Mouse (Mus musculus) liver, embryonic 14.5 days (tissue): Measurements from ENCODE around the gene Gm8693. TPM values are rescaled to one million over a fixed set of nuclear protein-coding genes. Genes with fewer than 3 reads are reported as not detected.
"Not testable (repeated sequence)": the region's sequence is repeated elsewhere in the genome, so short reads cannot be mapped to it uniquely, and the experiment has no call there.

Experiments used
- ATAC-seq: fragments of 200-750 bp; cut with Nextera tagmentation; 2 replicates; pipeline ENCODE4 v1.8.0; 2017; ENCODE audit warnings: moderate number of reproducible peaks, mild to moderate bottlenecking, moderate library complexity; ENCODE audit not compliant: insufficient read depth
- DNase-seq, 3 experiments: peaks; one replicate each; pipeline ENCODE4 v3.0.0-alpha.2; 2012 to 2013; ENCODE audit warnings: low read depth in 3 of 3, low spot score in 3 of 3
- H3K27ac ChIP-seq: fragments of 300-500 bp; sonication (generic); 2 replicates; pipeline ENCODE4 v1.5.1; 2014; ENCODE audit warnings: moderate library complexity, mild to moderate bottlenecking, control low read depth, inconsistent platforms
- H3K27me3 ChIP-seq: fragments of 300-500 bp; sonication (generic); 2 replicates; pipeline ENCODE4 v1.6.1; 2014; ENCODE audit warnings: mild to moderate bottlenecking, low read length, moderate library complexity; ENCODE audit not compliant: control insufficient read depth, insufficient read depth
- H3K36me3 ChIP-seq: fragments of 300-500 bp; sonication (generic); replicated peaks from 2 replicates; pipeline ENCODE4 v1.6.1; 2014; ENCODE audit warnings: low read depth; ENCODE audit not compliant: control insufficient read depth, insufficient read depth
- H3K4me1 ChIP-seq, 2 experiments: fragments of 200-500 bp in 1 of 2; fragments of 300-500 bp in 1 of 2; sonication (generic) in 1 of 2; replicated peaks; 2 replicates each; pipeline ENCODE4 v1.6.1; 2012 to 2014; ENCODE audit warnings: antibody characterized with exemption in 1 of 2, inconsistent platforms in 1 of 2, low read length in 1 of 2; ENCODE audit not compliant: control insufficient read depth in 2 of 2, insufficient read depth in 2 of 2
- H3K4me2 ChIP-seq: fragments of 300-500 bp; sonication (generic); 2 replicates; pipeline ENCODE4 v1.6.1; 2014; ENCODE audit warnings: low read depth, mild to moderate bottlenecking, control low read depth, moderate library complexity
- H3K4me3 ChIP-seq, 2 experiments: fragments of 200-500 bp in 1 of 2; fragments of 300-500 bp in 1 of 2; sonication (generic) in 1 of 2; 2 replicates each; pipeline ENCODE4 v1.5.1; 2012 to 2014; ENCODE audit warnings: low read depth in 2 of 2, low read length in 2 of 2, mild to moderate bottlenecking in 2 of 2, control low read depth in 1 of 2, inconsistent platforms in 1 of 2, moderate library complexity in 1 of 2; ENCODE audit not compliant: insufficient read depth in 1 of 2
- H3K9ac ChIP-seq: fragments of 300-500 bp; sonication (generic); replicated peaks from 2 replicates; pipeline ENCODE4 v1.6.1; 2014; ENCODE audit warnings: mild to moderate bottlenecking, control low read depth, moderate library complexity
- H3K9me3 ChIP-seq: fragments of 300-500 bp; sonication (generic); 2 replicates; pipeline ENCODE4 v1.6.1; 2016; ENCODE audit warnings: low read length, mixed read lengths; ENCODE audit not compliant: control insufficient read depth
- WGBS: fragments of 180-500 bp; shearing (Covaris S2); extraction: QIAGEN DNeasy Blood & Tissue Kit; methylation state at CpG from one replicate; pipeline ENCODE4 v1.1.7; 2014; ENCODE audit not compliant: insufficient replicate concordance; 5-methylcytosine and 5-hydroxymethylcytosine counted together
- polyA plus RNA-seq, 2 experiments: library from polyadenylated mRNA; depleted of rRNA in 1 of 2; stranded (reverse) in 1 of 2; unstranded in 1 of 2; fragments of >200 nt; fragmentation: Nextera tagmentation in 1 of 2; extraction: Ambion mirVana in 1 of 2; gene quantifications; 2 replicates each; pipeline versions ENCODE4 v1.2.1 to v1.2.3; 2012 to 2014

The Gm8693 gene
- polyA plus RNA-seq (2012; rRNA removed) (not detected in 2 replicates), polyA plus RNA-seq (2014; fragmentation: Nextera tagmentation; extraction: Ambion mirVana) (not detected in 2 replicates)

DNA sequence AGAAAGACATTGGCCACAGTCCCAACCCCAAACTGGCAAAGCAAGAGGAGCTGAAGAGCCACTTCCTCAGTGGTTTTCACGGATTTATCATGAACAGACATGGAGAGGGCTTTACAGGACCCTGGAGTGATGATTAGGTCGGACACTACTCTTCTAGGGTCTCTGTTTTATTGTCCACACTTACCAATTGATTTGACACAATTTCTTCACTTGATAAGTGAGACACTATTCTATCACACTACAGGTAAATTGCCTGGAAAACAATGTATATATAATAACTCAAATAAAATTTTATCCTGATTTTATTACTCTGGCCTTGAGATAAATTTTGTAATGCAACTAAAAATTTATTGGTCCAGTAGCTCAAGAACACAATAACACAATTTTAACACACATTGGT, at the start of gene Gm8693:
TSS of gene Gm8693 (minus strand) at position 101 of the 400 bp plus-strand sequence.
- not testable (repeated sequence) for ATAC-seq, H3K27me3 ChIP-seq, H3K9me3 ChIP-seq, DNase-seq, H3K9ac ChIP-seq, H3K4me2 ChIP-seq, H3K4me3 ChIP-seq, H3K27ac ChIP-seq, H3K36me3 ChIP-seq, H3K4me1 ChIP-seq
- WGBS = no CpG with 5 or more reads among the region's 2 CpGs

DNA sequence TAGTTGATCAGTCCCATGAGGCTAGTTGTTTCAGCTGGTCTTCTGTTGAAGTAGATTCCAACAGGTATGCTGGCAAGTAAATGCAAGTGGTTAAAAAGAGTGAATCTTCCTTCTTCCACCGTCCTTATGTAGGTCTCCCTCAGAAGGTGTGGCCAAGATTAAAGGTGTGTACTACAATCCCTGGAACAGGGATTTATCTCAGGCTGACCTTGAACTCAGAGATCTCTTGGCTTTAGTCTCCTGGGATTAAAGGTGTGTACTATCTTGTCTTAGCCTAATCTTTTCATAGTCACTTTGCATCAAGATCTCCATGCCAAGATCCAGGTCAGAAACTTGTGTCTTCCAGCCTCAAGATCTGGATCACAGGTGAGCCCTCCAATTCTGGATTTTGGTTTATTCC, 27.5 kb upstream of the Gm8693 start, which contains the start of gene Gm4567:
TSS of gene Gm4567 (minus strand) at position 101 of the 400 bp plus-strand sequence.
- H3K4me1 ChIP-seq, H3K9ac ChIP-seq, H3K27me3 ChIP-seq, H3K4me2 ChIP-seq, H3K36me3 ChIP-seq, H3K27ac ChIP-seq, DNase-seq, H3K4me3 ChIP-seq, H3K9me3 ChIP-seq, ATAC-seq: not testable (repeated sequence)
- no CpG with 5 or more reads among the region's 1 CpGs for WGBS

DNA sequence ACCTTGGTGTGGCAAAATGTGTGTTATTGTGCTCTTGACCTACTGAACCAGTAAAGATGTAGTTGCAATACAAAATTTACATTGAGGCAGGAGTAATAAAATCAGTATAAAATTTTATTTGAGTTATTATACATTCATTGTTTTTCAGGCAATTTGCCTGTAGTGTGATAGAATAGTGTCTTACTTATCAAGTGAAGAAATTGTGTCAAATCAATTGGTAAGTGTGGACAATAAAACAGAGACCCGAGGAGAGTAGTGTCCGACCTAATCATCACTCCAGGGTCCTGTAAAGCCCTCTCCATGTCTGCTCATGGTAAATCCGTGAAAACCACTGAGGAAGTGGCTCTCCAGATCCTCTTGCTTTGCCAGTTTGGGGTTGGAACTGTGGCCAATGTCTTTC, 34.4 kb downstream of the Gm8693 start, which contains the start of gene Vmn1r155:
TSS of gene Vmn1r155 (plus strand) at position 301 of the 400 bp plus-strand sequence.
- H3K9ac ChIP-seq, DNase-seq, H3K27ac ChIP-seq, H3K4me3 ChIP-seq, H3K36me3 ChIP-seq, ATAC-seq, H3K27me3 ChIP-seq, H3K9me3 ChIP-seq, H3K4me1 ChIP-seq, H3K4me2 ChIP-seq: not testable (repeated sequence)
- no CpG with 5 or more reads among the region's 3 CpGs for WGBS

Other genes starting within 250 kb of the Gm8693 start
- not detected in 2 replicates for gene Gm10665, start 228.2 kb downstream of the Gm8693 start, polyA plus RNA-seq (2012; rRNA removed)
- gene Gm10665, start 228.2 kb downstream of the Gm8693 start, polyA plus RNA-seq (2014; fragmentation: Nextera tagmentation; extraction: Ambion mirVana) = not detected in 2 replicates
- not detected in 2 replicates for gene Vmn1r151, start 192.6 kb downstream of the Gm8693 start, polyA plus RNA-seq (2012; rRNA removed)
- not detected in 2 replicates for gene Vmn1r151, start 192.6 kb downstream of the Gm8693 start, polyA plus RNA-seq (2014; fragmentation: Nextera tagmentation; extraction: Ambion mirVana)
- not detected in 2 replicates for gene Vmn1r152, start 169.3 kb downstream of the Gm8693 start, polyA plus RNA-seq (2012; rRNA removed)
- gene Vmn1r152, start 169.3 kb downstream of the Gm8693 start, polyA plus RNA-seq (2014; fragmentation: Nextera tagmentation; extraction: Ambion mirVana) = not detected in 2 replicates
- gene Gm8677, start 157.4 kb downstream of the Gm8693 start, polyA plus RNA-seq (2012; rRNA removed) = not detected in 2 replicates
- gene Gm8677, start 157.4 kb downstream of the Gm8693 start, polyA plus RNA-seq (2014; fragmentation: Nextera tagmentation; extraction: Ambion mirVana) = not detected in 2 replicates
- gene Gm4201, start 127.0 kb downstream of the Gm8693 start, polyA plus RNA-seq (2012; rRNA removed) = not detected in 2 replicates
- not detected in 2 replicates for gene Gm4201, start 127.0 kb downstream of the Gm8693 start, polyA plus RNA-seq (2014; fragmentation: Nextera tagmentation; extraction: Ambion mirVana)
- not detected in 2 replicates for gene Gm4565, start 104.2 kb downstream of the Gm8693 start, polyA plus RNA-seq (2012; rRNA removed)
- gene Gm4565, start 104.2 kb downstream of the Gm8693 start, polyA plus RNA-seq (2014; fragmentation: Nextera tagmentation; extraction: Ambion mirVana) = not detected in 2 replicates
- gene Vmn1r155, start 34.3 kb downstream of the Gm8693 start, polyA plus RNA-seq (2012; rRNA removed) = not detected in 2 replicates
- gene Vmn1r155, start 34.3 kb downstream of the Gm8693 start, polyA plus RNA-seq (2014; fragmentation: Nextera tagmentation; extraction: Ambion mirVana) = not detected in 2 replicates
- not detected in 2 replicates for gene Gm4567, start 27.4 kb upstream of the Gm8693 start, polyA plus RNA-seq (2012; rRNA removed)
- gene Gm4567, start 27.4 kb upstream of the Gm8693 start, polyA plus RNA-seq (2014; fragmentation: Nextera tagmentation; extraction: Ambion mirVana) = not detected in 2 replicates
- not detected in 2 replicates for gene Vmn1r157, start 69.4 kb upstream of the Gm8693 start, polyA plus RNA-seq (2012; rRNA removed)
- not detected in 2 replicates for gene Vmn1r157, start 69.4 kb upstream of the Gm8693 start, polyA plus RNA-seq (2014; fragmentation: Nextera tagmentation; extraction: Ambion mirVana)
- gene Vmn1r158, start 98.5 kb upstream of the Gm8693 start, polyA plus RNA-seq (2012; rRNA removed) = not detected in 2 replicates
- not detected in 2 replicates for gene Vmn1r158, start 98.5 kb upstream of the Gm8693 start, polyA plus RNA-seq (2014; fragmentation: Nextera tagmentation; extraction: Ambion mirVana)
- gene Vmn1r159, start 151.3 kb upstream of the Gm8693 start, polyA plus RNA-seq (2012; rRNA removed) = not detected in 2 replicates
- gene Vmn1r159, start 151.3 kb upstream of the Gm8693 start, polyA plus RNA-seq (2014; fragmentation: Nextera tagmentation; extraction: Ambion mirVana) = not detected in 2 replicates
- not detected in 2 replicates for gene Vmn1r160, start 178.9 kb upstream of the Gm8693 start, polyA plus RNA-seq (2012; rRNA removed)
- gene Vmn1r160, start 178.9 kb upstream of the Gm8693 start, polyA plus RNA-seq (2014; fragmentation: Nextera tagmentation; extraction: Ambion mirVana) = not detected in 2 replicates